Mouse (Mus musculus): Measurements from ENCODE around the gene Ubxn2a. TPM values are rescaled to one million over a fixed set of nuclear protein-coding genes. Genes with fewer than 3 reads are reported as not detected.

The Ubxn2a gene
- polyA plus RNA-seq, 1 experiment: 116 TPM

Other genes with a start within 250 kb of the Ubxn2a start
- gene Fam228a, start 169.3 kb downstream of the Ubxn2a start, polyA plus RNA-seq (2012; ENCODE audit: insufficient read depth, insufficient read length, missing spikeins): 0.50 and 0.83 TPM in 2 replicates
- gene Pfn4, start 138.7 kb downstream of the Ubxn2a start, polyA plus RNA-seq (2012; ENCODE audit: insufficient read depth, insufficient read length, missing spikeins): 2.9 and 3.2 TPM in 2 replicates
- 14.4 and 23.9 TPM in 2 replicates for gene Fam228b, start 138.4 kb downstream of the Ubxn2a start, polyA plus RNA-seq (2012; ENCODE audit: insufficient read depth, insufficient read length, missing spikeins)
- 164 and 180 TPM in 2 replicates for gene Sf3b6, start 90.2 kb downstream of the Ubxn2a start, polyA plus RNA-seq (2012; ENCODE audit: insufficient read depth, insufficient read length, missing spikeins)
- gene Fkbp1b, start 66.1 kb downstream of the Ubxn2a start, polyA plus RNA-seq (2012; ENCODE audit: insufficient read depth, insufficient read length, missing spikeins): 1.4 and 2.5 TPM in 2 replicates
- gene Wdcp, start 64.4 kb downstream of the Ubxn2a start, polyA plus RNA-seq (2012; ENCODE audit: insufficient read depth, insufficient read length, missing spikeins): 6.3 and 7.7 TPM in 2 replicates
- gene Mfsd2b, start 33.3 kb downstream of the Ubxn2a start, polyA plus RNA-seq (2012; ENCODE audit: insufficient read depth, insufficient read length, missing spikeins): not detected in 2 replicates
- gene Atad2b, start 9.6 kb upstream of the Ubxn2a start, polyA plus RNA-seq (2012; ENCODE audit: insufficient read depth, insufficient read length, missing spikeins): 5.7 and 6.1 TPM in 2 replicates